Mouse (Mus musculus): Measurements from ENCODE around the gene Ftl1.

DNA sequence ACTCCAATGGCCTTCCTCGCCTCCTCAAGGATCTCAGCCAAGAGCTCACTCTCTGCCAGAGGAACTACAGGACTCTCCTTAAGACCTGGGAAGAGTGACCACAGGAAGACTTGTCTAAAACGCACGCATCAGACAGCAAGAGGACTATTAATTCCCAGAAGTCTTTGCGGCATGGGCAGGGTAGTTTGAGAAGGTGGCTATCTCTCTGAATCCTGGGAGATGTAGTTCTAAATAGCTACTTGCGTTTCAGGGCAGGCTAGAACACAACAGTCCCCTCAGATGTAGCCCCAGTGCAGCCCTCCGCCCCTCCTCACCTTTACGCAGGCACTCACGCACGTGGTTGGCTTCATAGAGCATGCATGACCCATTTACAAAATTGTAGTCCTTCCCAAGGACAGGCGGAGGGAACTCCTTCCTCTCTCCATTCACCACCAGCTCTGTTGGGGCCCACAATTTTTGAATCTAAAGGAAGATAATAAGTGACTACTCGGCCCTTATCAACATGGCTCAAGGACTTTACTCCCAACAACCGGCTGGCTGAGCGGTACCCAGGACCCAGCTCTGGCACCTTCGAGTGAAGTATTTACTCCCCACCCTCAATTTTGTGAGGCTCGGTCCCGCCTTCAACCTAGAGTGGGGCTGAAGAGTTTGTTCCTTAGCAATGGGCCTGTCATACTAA, 15.7 kb upstream of the Ftl1 start:
- TF ChIP-seq CTCF (IDR thresholded peaks at IDR 0.05; ENCODE audit: borderline replicate concordance, insufficient read depth, low read length) (no peak), POLR2A (IDR thresholded peaks at IDR 0.05; ENCODE audit: low read depth, low read length) (peak; percentile 49; the same call in 1 of the 2 replicates)
